Mouse (Mus musculus) neural tube, embryonic 14.5 days (tissue): ENCODE results near the gene Depdc5. TPM values are rescaled to one million over a fixed set of nuclear protein-coding genes. Genes with fewer than 3 reads are reported as not detected.
"Not testable (repeated sequence)": the region's sequence is repeated elsewhere in the genome, so short reads cannot be mapped to it uniquely, and the experiment has no call there.

Source experiments
- ATAC-seq: fragments of 200-750 bp; cut with Nextera tagmentation; 2 replicates; pipeline ENCODE4 v1.8.0; 2017; ENCODE audit warnings: low read depth, mild to moderate bottlenecking, moderate TSS enrichment, moderate library complexity
- H3K27ac ChIP-seq: fragments of 300-500 bp; sonication (generic); 2 replicates; pipeline ENCODE4 v1.5.1; 2014; ENCODE audit warnings: low read depth, mild to moderate bottlenecking, control low read depth, low read length, moderate library complexity, mixed read lengths
- H3K27me3 ChIP-seq: fragments of 300-500 bp; sonication (generic); 2 replicates; pipeline ENCODE4 v1.6.1; 2014; ENCODE audit warnings: low read length; ENCODE audit not compliant: control insufficient read depth, insufficient read depth
- H3K36me3 ChIP-seq: fragments of 300-500 bp; sonication (generic); 2 replicates; pipeline ENCODE4 v1.6.1; 2014; ENCODE audit warnings: low read length, mixed read lengths; ENCODE audit not compliant: control insufficient read depth, insufficient read depth
- H3K4me1 ChIP-seq: fragments of 300-500 bp; sonication (generic); 2 replicates; pipeline ENCODE4 v1.6.1; 2014; ENCODE audit warnings: low read length; ENCODE audit not compliant: control insufficient read depth, insufficient read depth
- H3K4me2 ChIP-seq: fragments of 300-500 bp; sonication (generic); 2 replicates; pipeline ENCODE4 v1.6.1; 2014; ENCODE audit warnings: mild to moderate bottlenecking, low read depth, low read length, control low read depth
- H3K4me3 ChIP-seq: fragments of 300-500 bp; sonication (generic); 2 replicates; pipeline ENCODE4 v1.5.1; 2014; ENCODE audit warnings: low read depth, low read length, control low read depth, mixed read lengths
- H3K9ac ChIP-seq: fragments of 300-500 bp; sonication (generic); replicated peaks from 2 replicates; pipeline ENCODE4 v1.6.1; 2014; ENCODE audit warnings: low read depth, mild to moderate bottlenecking, control low read depth, low read length, mixed read lengths
- H3K9me3 ChIP-seq: fragments of 300-500 bp; sonication (generic); 2 replicates; pipeline ENCODE4 v1.6.1; 2016; ENCODE audit warnings: low read length; ENCODE audit not compliant: control insufficient read depth
- WGBS: fragments of 180-500 bp; shearing (Covaris S2); extraction: QIAGEN DNeasy Blood & Tissue Kit; methylation state at CpG from one replicate; pipeline ENCODE4 v1.1.7; 2014; 5-methylcytosine and 5-hydroxymethylcytosine counted together
- polyA plus RNA-seq: library from polyadenylated mRNA; unstranded; fragments of >200 nt; fragmentation: Nextera tagmentation; extraction: Ambion mirVana; gene quantifications from 2 replicates; pipeline ENCODE4 v1.2.1, GENCODE M21; 2014

The Depdc5 gene
- 25.2 and 25.9 TPM in 2 replicates for polyA plus RNA-seq

DNA sequence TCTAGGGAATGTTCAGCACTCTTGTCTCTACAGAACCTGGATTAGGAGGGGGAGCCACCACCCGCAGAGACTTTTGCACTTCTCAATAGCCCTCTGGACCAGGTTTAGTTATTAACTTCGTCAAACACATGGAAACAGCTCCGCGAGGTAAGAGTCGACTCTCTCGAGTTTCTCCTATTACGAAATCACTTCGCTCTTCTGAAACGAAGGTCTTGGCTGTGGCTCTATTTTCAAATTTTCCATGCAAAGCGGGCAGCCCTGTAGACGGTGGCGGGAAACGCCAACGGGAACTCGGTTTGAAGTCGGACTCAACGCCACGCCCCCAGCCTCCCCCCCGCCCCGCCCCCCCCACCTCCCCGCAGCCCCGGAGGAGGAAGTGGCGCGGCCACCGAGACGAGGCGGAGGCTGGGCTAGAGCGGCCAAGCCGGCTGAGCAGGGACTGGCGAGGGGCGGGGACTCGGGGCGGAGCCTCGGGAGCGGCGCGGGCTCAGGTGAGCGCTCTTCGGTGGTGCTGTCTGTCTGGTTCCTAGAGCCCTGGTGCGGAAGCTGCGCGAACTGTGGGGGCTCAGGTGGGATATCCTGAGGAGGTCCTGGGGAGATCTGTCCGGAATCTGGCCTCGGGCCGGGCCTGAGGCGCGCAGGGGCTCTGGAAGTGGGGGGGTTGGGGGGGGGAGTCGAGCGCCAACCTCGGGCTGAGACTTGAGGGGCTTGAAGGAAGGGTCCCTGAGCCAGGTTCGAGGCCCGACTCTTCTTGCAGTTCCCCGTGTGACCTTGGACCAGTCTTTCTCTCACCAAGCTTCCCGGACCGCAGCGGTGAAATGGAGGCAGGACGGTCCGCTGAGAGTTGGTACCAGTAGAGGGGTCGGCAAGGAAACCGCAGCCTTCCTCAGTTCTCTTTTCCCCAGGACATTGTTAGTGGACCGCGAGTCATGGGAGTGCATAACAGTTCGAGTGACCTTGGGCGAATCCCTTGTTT is at the start of gene Depdc5:
TSS of gene Depdc5 (plus strand) at position 449 of the 976 bp plus-strand sequence.
- peak within 1 kb of the TSS; percentile 62 for H3K4me3 ChIP-seq
- peak; percentile 99 for ATAC-seq
- H3K27ac ChIP-seq, result peak within 1 kb of the TSS; percentile 55; the same call in 1 of the 2 replicates
- no peaks in the 10 kb centered on the region for H3K27me3 ChIP-seq
- WGBS, result under 1% methylated on average over 62 of the region's 64 CpGs
- H3K9me3 ChIP-seq, result no peaks in the 10 kb centered on the region
- peaks cover 8% of the 10 kb centered on the region for H3K4me1 ChIP-seq
- H3K4me2 ChIP-seq, result peak within 1 kb of the TSS; percentile 81
- H3K36me3 ChIP-seq, result peaks cover 9% of the 10 kb centered on the region
- peak within 1 kb of the TSS; percentile 69 for H3K9ac ChIP-seq

- Histone ChIP-seq H3K36me3 (peaks cover 28% of the 10 kb centered on the region), H3K27me3 (no peaks in the 10 kb centered on the region), H3K4me3 (no peak overlapping the region), H3K27ac (no peak overlapping the region), H3K9me3 (no peaks in the 10 kb centered on the region), H3K4me2 (no peak overlapping the region), H3K9ac (no peak overlapping the region), H3K4me1 (no peaks in the 10 kb centered on the region)
- WGBS, result 95% methylated on average over 4 of the region's 4 CpGs
- no peak for ATAC-seq
These were observed 48.1 kb upstream of the Depdc5 start for GRCm38 (mm10) chr5:32815396-32815795.

DNA sequence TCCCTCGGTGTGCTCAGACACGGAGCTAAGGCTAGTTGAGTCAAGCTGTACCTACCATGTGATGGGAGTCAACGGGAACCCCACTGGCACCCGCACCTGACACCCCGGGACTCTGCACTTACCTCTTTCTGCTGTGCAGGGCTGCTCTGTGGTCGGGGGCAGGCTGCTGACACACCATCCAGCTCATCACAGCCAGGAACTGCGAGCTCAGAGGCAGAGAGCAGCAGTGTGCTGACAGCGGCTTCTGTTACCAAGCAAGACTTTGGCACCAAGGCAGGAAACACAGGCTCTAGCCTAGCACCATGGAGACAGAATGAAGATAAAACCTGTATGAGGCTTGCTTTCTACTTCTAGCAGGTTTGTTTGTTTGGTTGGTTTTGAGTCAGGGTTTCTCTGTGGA is 43.0 kb upstream of the Depdc5 start:
- 95% methylated on average over 8 of the region's 8 CpGs for WGBS
- Histone ChIP-seq H3K9me3 (no peaks in the 10 kb centered on the region), H3K27me3 (no peaks in the 10 kb centered on the region), H3K9ac (no peak overlapping the region), H3K4me3 (no peak overlapping the region), H3K36me3 (peaks cover 23% of the 10 kb centered on the region), H3K4me1 (no peaks in the 10 kb centered on the region), H3K27ac (no peak overlapping the region), H3K4me2 (no peak overlapping the region)
- ATAC-seq, result no peak

- Histone ChIP-seq H3K4me2 (no peak within 1 kb of the TSS), H3K4me1 (no peaks in the 10 kb centered on the region), H3K9ac (no peak within 1 kb of the TSS), H3K36me3 (peaks cover 27% of the 10 kb centered on the region), H3K4me3 (no peak within 1 kb of the TSS), H3K27me3 (no peaks in the 10 kb centered on the region), H3K9me3 (no peaks in the 10 kb centered on the region), H3K27ac (no peak within 1 kb of the TSS)
- no peak for ATAC-seq
- WGBS, result 88% methylated on average over 7 of the region's 7 CpGs
These were observed 36.5 kb upstream of the Depdc5 start, which contains the start of gene Gm20671 for GRCm38 (mm10) chr5:32827009-32827408. TSS of gene Gm20671 (minus strand) at chr5:32827109.

GRCm38 (mm10) chr5:32828766-32829165 is 34.7 kb upstream of the Depdc5 start:
- 100% methylated on average over 1 of the region's 1 CpGs for WGBS
- H3K36me3 ChIP-seq, result peaks cover 33% of the 10 kb centered on the region
- not testable (repeated sequence) for H3K9ac ChIP-seq, H3K4me1 ChIP-seq, H3K27ac ChIP-seq, H3K4me3 ChIP-seq, H3K27me3 ChIP-seq, H3K4me2 ChIP-seq, ATAC-seq, H3K9me3 ChIP-seq

- no peaks in the 10 kb centered on the region for H3K9me3 ChIP-seq
- ATAC-seq, result no peak
- no peaks in the 10 kb centered on the region for H3K4me1 ChIP-seq
- no peak overlapping the region for H3K4me3 ChIP-seq
- H3K9ac ChIP-seq, result no peak overlapping the region
- no peak overlapping the region for H3K27ac ChIP-seq
- H3K4me2 ChIP-seq, result no peak overlapping the region
- WGBS, result 96% methylated on average over 2 of the region's 2 CpGs
- no peaks in the 10 kb centered on the region for H3K27me3 ChIP-seq
- peaks cover 41% of the 10 kb centered on the region for H3K36me3 ChIP-seq
These were observed 33.4 kb upstream of the Depdc5 start for GRCm38 (mm10) chr5:32830054-32830453.

- no peak overlapping the region for H3K9ac ChIP-seq
- H3K36me3 ChIP-seq, result peaks cover 47% of the 10 kb centered on the region
- H3K4me3 ChIP-seq, result no peak overlapping the region
- H3K27ac ChIP-seq, result no peak overlapping the region
- no peak overlapping the region for H3K4me2 ChIP-seq
- no peaks in the 10 kb centered on the region for H3K27me3 ChIP-seq
- 94% methylated on average over 1 of the region's 1 CpGs for whole genome bisulfite sequencing
- ATAC-seq, result no peak
- no peaks in the 10 kb centered on the region for H3K4me1 ChIP-seq
- H3K9me3 ChIP-seq, result no peaks in the 10 kb centered on the region
These were observed 29.0 kb upstream of the Depdc5 start for GRCm38 (mm10) chr5:32834497-32834896.

DNA sequence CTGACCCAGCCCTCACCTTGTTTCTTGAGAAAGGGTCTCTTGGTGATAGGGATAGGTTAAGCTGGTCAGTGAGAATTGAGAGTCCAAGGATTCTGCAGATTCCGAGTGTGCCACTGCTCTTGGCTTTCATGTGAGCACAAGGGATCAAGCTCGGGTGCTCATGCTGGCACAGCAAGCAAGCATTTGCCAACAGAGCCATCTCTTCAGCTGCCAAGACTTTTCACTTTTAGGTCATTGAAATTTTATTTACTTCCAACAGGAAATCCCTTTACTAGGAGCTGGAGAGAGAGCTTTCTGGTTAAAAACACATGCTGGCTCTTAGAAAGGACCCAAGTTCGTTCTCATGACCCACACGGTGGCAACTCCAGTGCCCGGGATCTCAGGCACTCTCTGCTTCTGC is 26.5 kb upstream of the Depdc5 start:
- H3K27me3 ChIP-seq, result no peaks in the 10 kb centered on the region
- H3K4me2 ChIP-seq, result no peak overlapping the region
- ATAC-seq, result no peak
- no peaks in the 10 kb centered on the region for H3K4me1 ChIP-seq
- H3K9ac ChIP-seq, result no peak overlapping the region
- H3K27ac ChIP-seq, result no peak overlapping the region
- H3K9me3 ChIP-seq, result no peaks in the 10 kb centered on the region
- WGBS, result 89% methylated on average over 5 of the region's 5 CpGs
- H3K4me3 ChIP-seq, result no peak overlapping the region
- peaks cover 48% of the 10 kb centered on the region for H3K36me3 ChIP-seq

DNA sequence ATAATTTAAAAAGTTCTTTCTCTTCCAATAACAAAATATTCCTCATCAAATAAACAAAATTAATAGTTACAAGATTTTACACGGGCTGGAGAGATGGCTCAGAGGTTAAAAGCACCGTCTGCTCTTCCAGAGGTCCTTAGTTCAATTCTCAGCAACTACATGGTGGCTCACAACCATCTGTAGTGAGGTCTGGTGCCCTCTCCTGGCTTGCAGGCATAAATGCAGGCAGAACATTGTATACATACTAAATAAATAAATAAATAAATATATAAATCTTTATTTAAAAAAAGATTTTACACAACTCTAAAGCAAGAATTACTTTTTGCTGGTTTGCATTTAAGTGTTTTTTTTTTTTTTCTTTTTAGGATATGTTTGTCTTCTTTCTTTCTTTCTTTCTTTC is 23.5 kb upstream of the Depdc5 start:
- H3K36me3 ChIP-seq, result peaks cover 42% of the 10 kb centered on the region
- no peak for ATAC-seq
- no peaks in the 10 kb centered on the region for H3K4me1 ChIP-seq

More for the DNA sequence above, 23.5 kb upstream of the Depdc5 start:
- no peaks in the 10 kb centered on the region for H3K27me3 ChIP-seq
- no peaks in the 10 kb centered on the region for H3K9me3 ChIP-seq
- 89% methylated on average over 2 of the region's 2 CpGs for WGBS
- no peak overlapping the region for H3K4me2 ChIP-seq
- H3K4me3 ChIP-seq, result no peak overlapping the region
- no peak overlapping the region for H3K9ac ChIP-seq
- no peak overlapping the region for H3K27ac ChIP-seq
